Mouse (Mus musculus): ENCODE results near the gene Gm28729.

The Gm28729 gene

DNA sequence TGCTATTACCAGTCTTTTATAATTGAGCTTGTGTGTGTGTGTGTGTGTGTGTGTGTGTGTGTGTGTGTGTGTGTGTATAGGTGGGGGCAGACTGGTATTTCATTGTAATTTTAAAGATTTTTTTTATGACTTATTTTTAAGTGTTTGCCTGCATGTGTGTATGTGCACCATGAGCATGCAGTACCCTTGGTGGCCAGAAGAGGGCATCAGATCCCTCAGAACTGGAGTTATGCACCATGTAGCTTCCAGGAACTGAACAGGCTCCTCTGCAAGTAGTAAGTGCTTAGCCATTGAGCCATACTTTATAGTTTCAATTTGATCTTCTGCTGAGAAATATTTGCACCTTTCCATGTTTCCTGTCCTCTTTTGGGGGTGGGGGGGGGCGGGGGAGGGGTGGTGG is 63.5 kb downstream of the Gm28729 start:
- in situ Hi-C loops (cut with MseI, MboI): no loop called here

- in situ Hi-C loops (cut with MseI, MboI): no loop called here
Measured at GRCm38 (mm10) chr9:96460117-96460865, 64.8 kb downstream of the Gm28729 start.

- in situ Hi-C loops (cut with MseI, MboI): no loop called here
Measured at GRCm38 (mm10) chr9:96455618-96456017, 69.4 kb downstream of the Gm28729 start.

DNA sequence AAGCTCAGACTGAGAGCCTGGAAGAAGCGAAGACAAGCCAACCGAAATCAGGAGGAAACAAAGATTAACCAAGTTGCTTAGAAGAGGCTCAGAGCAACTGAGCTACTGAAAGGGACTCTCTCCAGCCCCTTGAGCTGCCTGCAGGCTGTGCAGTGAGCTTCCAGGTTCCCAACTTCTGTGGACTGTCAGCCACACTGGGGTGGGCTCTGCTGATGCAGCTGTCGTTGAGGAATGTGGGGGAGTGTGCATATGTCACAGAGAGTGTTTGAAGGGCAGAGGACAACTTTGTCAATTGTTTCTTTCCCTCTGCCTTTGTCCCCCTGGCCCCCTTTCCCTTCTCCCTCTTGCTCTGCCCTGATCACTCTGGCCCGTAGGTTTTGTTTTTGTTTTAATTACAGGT is 72.1 kb downstream of the Gm28729 start:
- in situ Hi-C loops (cut with MseI, MboI): no loop called here

DNA sequence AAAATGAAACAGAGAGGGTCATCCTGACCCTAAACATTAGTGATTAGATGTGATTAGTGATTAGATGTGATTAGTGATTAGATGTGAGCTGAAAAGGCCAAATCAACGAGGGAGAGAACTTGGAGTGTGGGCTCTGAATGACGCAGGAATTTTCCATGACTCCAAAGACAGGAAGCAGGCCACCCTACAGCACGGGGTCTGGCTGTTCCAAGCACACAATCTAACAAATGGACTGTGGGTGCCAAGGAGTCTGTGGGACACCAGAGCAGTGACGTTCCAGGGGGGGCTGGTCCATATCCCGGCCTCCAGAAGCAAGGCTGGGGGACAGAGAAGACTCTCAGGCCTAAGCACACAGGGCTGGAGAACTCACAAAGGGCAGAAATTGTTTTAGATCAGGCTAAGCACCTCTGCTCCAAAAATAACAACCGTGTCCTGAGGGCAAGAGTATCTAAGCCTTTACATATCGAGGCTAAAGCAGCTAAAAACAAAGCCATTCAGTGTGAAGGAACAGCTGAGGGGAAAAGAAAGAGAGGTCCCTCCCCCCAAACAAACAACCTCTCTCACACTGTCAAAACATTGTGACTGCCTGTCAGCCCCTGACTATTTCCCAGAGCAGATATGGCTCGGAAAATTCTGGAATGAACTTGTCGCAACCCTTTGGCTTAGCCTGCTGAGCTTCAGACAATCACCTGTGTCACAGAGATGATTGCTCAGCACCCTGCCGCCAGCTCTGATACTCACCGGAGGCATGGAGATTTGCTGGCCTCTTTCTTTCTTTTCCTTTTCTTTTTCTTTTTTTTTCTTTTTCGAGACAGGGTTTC is 74.0 kb downstream of the Gm28729 start:
- in situ Hi-C loops (cut with MseI, MboI): no loop called here

- in situ Hi-C loops (cut with MseI, MboI): no loop called here
Measured at GRCm38 (mm10) chr9:96449514-96449913, 75.5 kb downstream of the Gm28729 start.

- in situ Hi-C loops (cut with MseI, MboI): no loop called here
Measured at GRCm38 (mm10) chr9:96445351-96445750, 79.7 kb downstream of the Gm28729 start.

GRCm38 (mm10) chr9:96442081-96442480 is 83.0 kb downstream of the Gm28729 start:
- in situ Hi-C loops (cut with MseI, MboI): no loop called here

DNA sequence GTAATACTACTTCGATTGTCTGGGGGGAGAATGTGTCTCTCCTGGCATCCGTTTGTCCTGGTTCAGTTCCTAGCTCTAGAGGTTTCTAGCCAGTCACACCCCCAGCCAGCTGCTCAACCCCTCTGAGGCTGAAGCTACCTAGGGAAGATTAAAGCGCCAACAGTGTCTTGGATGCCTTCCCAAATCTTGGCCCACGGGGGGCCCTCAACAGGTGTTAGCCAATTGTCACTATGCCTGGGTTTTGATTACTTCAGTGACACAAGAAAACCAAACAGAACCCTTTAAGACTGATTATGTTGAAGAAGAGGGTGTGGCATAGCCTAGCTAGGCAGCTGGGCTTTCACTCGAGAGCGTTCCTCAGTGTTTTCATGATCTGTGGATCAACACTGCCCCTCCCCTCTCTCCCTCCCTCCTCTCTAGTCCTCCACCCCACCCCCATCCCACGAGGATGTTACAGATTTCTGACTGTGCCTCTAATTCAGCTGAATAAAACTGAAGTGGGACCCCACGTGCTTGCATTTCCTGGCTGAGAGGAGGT is 86.7 kb downstream of the Gm28729 start:
- in situ Hi-C loops (cut with MseI, MboI): no loop called here

DNA sequence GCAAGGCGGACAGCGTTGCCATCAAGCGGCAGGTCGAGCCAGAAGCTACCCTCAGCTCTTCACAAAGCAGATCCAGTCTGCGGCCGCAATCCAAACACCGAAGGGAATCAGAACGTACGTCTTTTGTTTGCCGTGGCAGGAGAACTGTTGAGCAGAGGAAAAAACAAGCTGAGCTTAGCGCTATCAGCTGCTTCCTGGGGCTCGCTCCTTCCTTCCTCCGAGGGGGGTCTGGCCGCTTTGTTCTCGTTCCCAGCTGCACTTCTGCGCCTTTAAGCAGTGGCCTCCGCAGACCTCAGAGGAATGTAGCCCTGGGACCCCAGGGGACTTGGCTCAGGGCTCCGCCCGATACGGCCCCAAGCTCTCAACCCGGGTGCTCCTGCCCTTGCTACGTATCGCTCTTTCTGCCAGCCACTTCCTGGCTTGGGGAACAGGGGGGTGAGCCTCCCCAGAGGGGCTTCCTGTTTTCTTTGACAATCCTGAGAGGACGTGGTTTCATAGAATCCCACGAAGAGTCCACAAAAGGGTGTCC is 87.2 kb downstream of the Gm28729 start:
- in situ Hi-C loops (cut with MseI, MboI): no loop called here

GRCm38 (mm10) chr9:96436901-96437804 is 87.9 kb downstream of the Gm28729 start:
- in situ Hi-C loops (cut with MseI, MboI): no loop called here

All from mouse trophoblast stem cell (cell line).